Mouse (Mus musculus) midbrain, embryonic 10.5 days (tissue): Measurements from ENCODE around the gene Akna. TPM values are rescaled to one million over a fixed set of nuclear protein-coding genes. Genes with fewer than 3 reads are reported as not detected.

ENCODE experiments used
- DNase-seq: peaks from one replicate; pipeline ENCODE4 v3.0.0-alpha.2; 2017; ENCODE audit warnings: low spot score
- H3K27ac ChIP-seq: fragments of 300-500 bp; sonication (generic); replicated peaks from 2 replicates; pipeline ENCODE4 v1.5.1; 2016; ENCODE audit warnings: mild to moderate bottlenecking
- H3K27me3 ChIP-seq: fragments of 300-500 bp; sonication (generic); 2 replicates; pipeline ENCODE4 v1.6.1; 2016; ENCODE audit warnings: low read depth, mild to moderate bottlenecking; ENCODE audit not compliant: poor library complexity, severe bottlenecking
- H3K36me3 ChIP-seq: fragments of 300-500 bp; sonication (generic); 2 replicates; pipeline ENCODE4 v1.6.1; 2016; ENCODE audit warnings: mild to moderate bottlenecking, moderate library complexity
- H3K4me1 ChIP-seq: fragments of 300-500 bp; sonication (generic); 2 replicates; pipeline ENCODE4 v1.6.1; 2016
- H3K4me3 ChIP-seq: fragments of 300-500 bp; sonication (generic); 2 replicates; pipeline ENCODE4 v1.5.1; 2016; ENCODE audit warnings: mild to moderate bottlenecking, moderate library complexity
- H3K9me3 ChIP-seq: fragments of 300-500 bp; sonication (generic); replicated peaks from 2 replicates; pipeline ENCODE4 v1.6.1; 2016; ENCODE audit warnings: mild to moderate bottlenecking
- WGBS: fragments of 180-500 bp; shearing (Covaris S2); methylation state at CpG from one replicate; pipeline ENCODE4 v1.1.7; 2016; 5-methylcytosine and 5-hydroxymethylcytosine counted together
- polyA plus RNA-seq: library from polyadenylated mRNA; unstranded; fragments of >200 nt; fragmentation: Nextera tagmentation; extraction: Ambion mirVana; gene quantifications from 2 replicates; pipeline ENCODE4 v1.2.1, GENCODE M21; 2016

Akna gene
- polyA plus RNA-seq, 1 experiment from 2014 or later: 12.8 TPM

DNA sequence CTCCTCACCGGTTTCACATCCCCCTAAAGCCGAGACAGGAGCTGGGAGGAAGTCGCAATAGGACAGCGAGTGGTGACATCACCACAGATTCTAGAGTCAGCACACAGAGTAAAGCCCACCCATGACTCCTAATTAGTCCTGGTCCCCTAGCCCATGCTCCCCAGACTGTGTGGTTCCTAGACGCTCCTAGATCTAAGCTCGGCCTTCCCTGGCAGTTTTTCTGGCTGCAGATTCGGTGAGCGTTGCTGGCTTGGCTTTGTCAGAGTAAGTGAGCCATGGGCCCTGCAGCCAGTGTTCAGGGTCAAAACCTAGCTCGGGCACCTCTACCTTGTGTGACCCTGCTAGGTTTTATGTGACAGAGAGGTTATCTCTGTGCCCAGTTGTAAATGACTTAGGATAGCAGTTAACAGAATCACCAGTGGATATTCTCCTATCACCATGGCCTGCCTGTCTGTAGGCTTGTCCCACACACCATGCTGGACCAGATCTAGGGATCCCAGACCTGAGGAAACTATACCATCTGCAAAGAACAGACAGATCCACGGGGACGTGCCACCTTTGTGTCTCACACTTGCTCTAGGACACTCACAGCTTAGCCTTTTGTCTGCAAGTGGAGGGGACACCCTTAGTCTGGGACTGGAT, 13.1 kb downstream of the Akna start:
- Histone ChIP-seq H3K36me3 (peaks cover 64% of the 10 kb centered on the region), H3K4me3 (no peak overlapping the region), H3K27me3 (0 out of 2 replicates have a peak, but pooled peaks cover 18% of the 10 kb centered on the region), H3K9me3 (no peaks in the 10 kb centered on the region), H3K27ac (peak overlapping the region; percentile 90), H3K4me1 (peaks cover 55% of the 10 kb centered on the region)
- 53% methylated on average over 11 of the region's 11 CpGs for WGBS
- no peak for DNase-seq

DNA sequence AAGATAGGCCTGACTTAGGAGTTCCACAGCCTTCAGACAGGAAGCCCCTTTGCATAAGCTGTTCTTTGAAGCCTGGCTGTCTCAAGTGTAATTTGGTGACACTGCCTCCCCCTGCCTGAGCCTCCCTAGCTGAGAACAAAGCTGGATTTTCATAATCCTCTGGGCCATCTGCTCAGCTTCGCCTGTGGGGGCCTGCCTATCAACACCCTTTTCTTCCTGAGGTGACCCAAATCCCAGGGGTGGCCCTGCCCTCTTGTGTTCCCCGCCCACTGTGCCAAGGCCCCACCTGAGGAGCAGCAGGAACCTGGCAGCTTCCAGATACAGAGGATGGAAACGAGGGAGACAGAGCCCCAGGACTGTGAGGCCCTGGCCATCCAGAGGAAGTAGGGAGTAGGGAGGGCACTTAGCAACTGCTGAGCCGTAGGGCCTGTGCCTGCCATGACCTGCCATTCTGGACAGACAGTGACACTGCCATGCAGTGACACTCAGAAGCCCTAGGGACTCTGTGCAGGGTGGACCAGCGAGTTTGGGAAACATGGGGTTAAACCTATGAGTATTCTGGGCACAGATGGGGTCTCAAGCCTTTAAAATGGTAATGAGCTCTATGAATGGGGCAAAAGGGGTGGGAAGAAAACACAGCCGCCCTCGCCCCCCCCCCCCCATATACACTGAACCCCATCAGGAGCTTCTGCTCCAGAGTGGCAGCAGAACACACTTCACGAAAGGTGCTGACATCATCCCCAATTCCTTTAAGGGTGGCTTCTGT, 13.8 kb downstream of the Akna start:
- H3K27me3 ChIP-seq: 0 out of 2 replicates have a peak, but pooled peaks cover 18% of the 10 kb centered on the region
- H3K4me3 ChIP-seq: peak overlapping the region; percentile 28; the same call in 1 of the 2 replicates
- H3K27ac ChIP-seq: peak overlapping the region; percentile 90
- WGBS: 19% methylated on average over 8 of the region's 8 CpGs
- H3K4me1 ChIP-seq: peaks cover 55% of the 10 kb centered on the region
- peaks cover 59% of the 10 kb centered on the region for H3K36me3 ChIP-seq
- H3K9me3 ChIP-seq: no peaks in the 10 kb centered on the region
- peak; percentile 76 for DNase-seq

DNA sequence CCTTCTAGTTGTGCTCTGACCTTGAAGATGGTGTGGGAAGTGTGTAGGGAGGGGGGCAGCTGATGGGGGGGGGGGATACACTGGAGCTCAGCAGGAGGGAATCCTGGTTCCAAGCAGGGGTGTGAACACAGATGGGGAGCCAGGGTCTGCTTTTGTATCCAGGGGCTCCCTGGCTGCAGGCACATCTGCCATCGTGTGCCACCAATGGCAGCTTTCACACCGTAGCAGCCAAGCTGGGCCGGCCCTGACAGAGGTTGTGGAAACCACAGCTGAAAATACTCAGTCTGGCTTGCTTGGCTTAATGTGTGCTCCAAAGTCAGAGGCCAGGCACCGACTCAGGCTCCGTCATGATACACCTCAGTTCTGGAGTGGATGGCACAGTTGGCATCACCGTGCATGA, 15.1 kb downstream of the Akna start:
- Histone ChIP-seq H3K27ac (peak overlapping the region; percentile 90), H3K4me3 (no peak overlapping the region), H3K27me3 (0 out of 2 replicates have a peak, but pooled peaks cover 18% of the 10 kb centered on the region), H3K36me3 (peaks cover 59% of the 10 kb centered on the region), H3K9me3 (no peaks in the 10 kb centered on the region), H3K4me1 (peaks cover 55% of the 10 kb centered on the region)
- 84% methylated on average over 6 of the region's 6 CpGs for WGBS
- DNase-seq: no peak

DNA sequence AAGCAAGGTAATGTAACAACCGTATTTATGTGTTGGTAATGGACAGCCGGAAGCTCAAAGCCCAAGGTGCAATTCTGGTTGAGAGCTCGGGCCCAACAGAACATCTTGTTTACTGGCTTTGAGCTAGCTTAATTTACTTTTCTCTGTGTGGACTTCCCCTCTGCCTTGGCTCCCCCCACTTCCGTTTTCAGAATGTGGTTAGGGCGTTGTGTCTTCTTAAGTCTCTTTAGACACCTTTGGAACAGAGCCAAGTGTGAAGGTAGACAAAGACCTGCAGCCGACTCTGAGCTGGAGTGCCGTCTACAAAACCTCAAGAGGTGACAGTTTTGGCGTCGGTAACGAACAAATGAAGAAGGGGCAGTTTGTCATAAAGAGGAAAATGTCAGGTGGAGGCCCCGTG, 17.4 kb downstream of the Akna start:
- no peak overlapping the region for H3K27ac ChIP-seq
- no peaks in the 10 kb centered on the region for H3K9me3 ChIP-seq
- 0 out of 2 replicates have a peak, but pooled peaks cover 10% of the 10 kb centered on the region for H3K27me3 ChIP-seq
- peaks cover 41% of the 10 kb centered on the region for H3K4me1 ChIP-seq
- no peak overlapping the region for H3K4me3 ChIP-seq
- 92% methylated on average over 11 of the region's 11 CpGs for WGBS
- no peak for DNase-seq
- peaks cover 63% of the 10 kb centered on the region for H3K36me3 ChIP-seq

DNA sequence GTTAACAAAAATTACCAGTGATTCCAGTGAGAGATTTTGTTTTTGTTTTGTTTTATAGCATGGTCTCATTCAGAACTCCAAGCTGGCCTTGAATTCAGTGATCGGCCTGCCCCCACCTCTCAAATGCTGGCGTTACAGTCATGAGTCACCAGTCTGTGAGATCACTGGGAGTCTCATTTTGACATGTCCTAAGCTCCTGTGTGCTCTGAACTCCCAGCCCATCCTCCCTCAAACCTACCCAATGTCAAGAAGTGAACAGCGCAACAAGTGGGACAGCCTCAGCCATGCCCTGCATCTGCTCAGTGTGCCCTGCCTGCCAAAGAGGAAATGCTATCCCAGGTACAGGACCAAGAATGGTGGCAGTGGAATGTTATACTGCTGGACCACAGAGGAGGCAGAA, 17.9 kb downstream of the Akna start:
- 89% methylated on average over 3 of the region's 3 CpGs for WGBS
- no peak overlapping the region for H3K4me3 ChIP-seq
- H3K4me1 ChIP-seq: peaks cover 36% of the 10 kb centered on the region
- no peak overlapping the region for H3K27ac ChIP-seq
- no peaks in the 10 kb centered on the region for H3K9me3 ChIP-seq
- H3K36me3 ChIP-seq: peaks cover 68% of the 10 kb centered on the region
- no peak for DNase-seq
- H3K27me3 ChIP-seq: 0 out of 2 replicates have a peak, but pooled peaks cover 9% of the 10 kb centered on the region

DNA sequence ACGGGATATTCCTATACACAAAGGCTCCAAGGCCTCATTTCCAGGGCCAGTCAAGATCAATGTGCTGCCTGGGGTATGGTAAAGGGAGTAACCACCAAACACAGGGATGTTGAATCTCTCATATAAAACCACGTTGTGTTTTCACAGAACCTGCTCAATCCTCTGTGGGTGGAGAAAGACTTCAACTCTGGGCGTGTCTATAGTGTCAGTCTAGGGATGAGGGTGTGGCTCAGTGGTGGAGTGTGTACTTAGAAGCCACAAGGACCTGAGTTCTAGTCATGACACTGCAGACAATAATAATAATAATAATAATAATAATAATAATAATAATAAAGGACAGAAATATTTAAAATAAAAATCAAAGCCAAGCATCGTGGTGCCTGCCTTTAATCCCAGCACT, 18.9 kb downstream of the Akna start:
- H3K36me3 ChIP-seq: peaks cover 78% of the 10 kb centered on the region
- H3K27me3 ChIP-seq: 0 out of 2 replicates have a peak, but pooled peaks cover 9% of the 10 kb centered on the region
- H3K4me1 ChIP-seq: peaks cover 26% of the 10 kb centered on the region
- no peak overlapping the region for H3K4me3 ChIP-seq
- no peaks in the 10 kb centered on the region for H3K9me3 ChIP-seq
- DNase-seq: no peak
- no peak overlapping the region for H3K27ac ChIP-seq
- WGBS: 90% methylated on average over 4 of the region's 4 CpGs

DNA sequence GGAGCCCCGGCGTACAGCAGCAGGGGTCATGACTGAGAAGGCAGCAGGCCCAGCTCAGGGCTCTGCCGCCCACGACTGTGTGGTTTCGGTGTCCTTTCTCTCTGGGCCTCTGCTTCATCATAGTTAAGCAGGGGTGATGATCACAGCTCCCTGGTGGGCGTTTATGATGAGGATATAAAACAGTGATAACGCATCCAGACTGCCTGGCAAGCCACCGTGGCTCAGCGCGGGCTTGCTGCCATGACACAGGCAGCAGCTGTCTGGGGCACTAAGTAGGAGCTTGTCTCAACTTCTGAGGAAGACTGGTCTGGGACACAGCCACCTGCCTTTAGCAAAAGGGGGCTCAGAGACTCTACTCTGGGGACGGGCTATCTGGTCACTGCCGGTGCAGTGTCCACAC, 19.7 kb downstream of the Akna start:
- H3K36me3 ChIP-seq: peaks cover 86% of the 10 kb centered on the region
- WGBS: 95% methylated on average over 12 of the region's 12 CpGs
- H3K4me1 ChIP-seq: peaks cover 18% of the 10 kb centered on the region

DNA sequence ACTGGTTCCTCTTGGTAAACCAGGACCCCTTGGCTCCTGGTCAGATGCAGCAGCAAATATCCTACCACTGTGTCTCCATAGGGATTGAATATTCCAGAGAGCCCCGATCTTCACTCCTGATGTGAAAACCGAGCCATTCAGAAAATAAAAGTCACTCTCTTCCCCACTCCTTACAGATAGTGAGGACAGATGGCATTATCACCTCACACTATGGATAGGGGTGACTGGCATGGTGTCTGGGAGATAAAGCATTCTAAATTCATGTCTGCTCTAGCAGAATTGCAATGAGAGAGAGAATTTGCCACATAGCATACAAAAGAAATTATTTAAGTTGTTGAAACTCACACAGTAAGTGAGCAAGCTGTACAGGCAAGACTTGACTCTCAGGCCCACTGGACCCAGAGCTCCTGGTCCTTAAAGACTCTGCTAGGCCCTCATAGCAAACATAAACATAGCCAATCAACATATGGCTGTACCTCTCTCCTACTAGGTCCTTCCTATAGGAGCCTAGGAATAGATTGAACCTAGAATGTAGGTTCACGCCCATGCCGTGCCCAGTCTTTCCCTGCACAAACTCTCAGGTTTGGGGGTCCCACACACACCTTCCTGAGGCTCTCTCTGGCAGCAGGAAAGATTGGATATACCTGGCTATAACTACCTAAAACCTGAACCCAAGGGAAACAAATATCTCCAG, 20.3 kb downstream of the Akna start:
- 91% methylated on average over 4 of the region's 4 CpGs for WGBS
- H3K27ac ChIP-seq: no peak overlapping the region
- H3K9me3 ChIP-seq: no peaks in the 10 kb centered on the region
- peaks cover 12% of the 10 kb centered on the region for H3K4me1 ChIP-seq
- H3K4me3 ChIP-seq: no peak overlapping the region
- 0 out of 2 replicates have a peak, but pooled peaks cover 9% of the 10 kb centered on the region for H3K27me3 ChIP-seq
- H3K36me3 ChIP-seq: peaks cover 88% of the 10 kb centered on the region
- DNase-seq: no peak

More for the DNA sequence above, 19.7 kb downstream of the Akna start:
- Histone ChIP-seq H3K9me3 (no peaks in the 10 kb centered on the region), H3K27me3 (0 out of 2 replicates have a peak, but pooled peaks cover 9% of the 10 kb centered on the region), H3K27ac (no peak overlapping the region), H3K4me3 (no peak overlapping the region)
- no peak for DNase-seq

DNA sequence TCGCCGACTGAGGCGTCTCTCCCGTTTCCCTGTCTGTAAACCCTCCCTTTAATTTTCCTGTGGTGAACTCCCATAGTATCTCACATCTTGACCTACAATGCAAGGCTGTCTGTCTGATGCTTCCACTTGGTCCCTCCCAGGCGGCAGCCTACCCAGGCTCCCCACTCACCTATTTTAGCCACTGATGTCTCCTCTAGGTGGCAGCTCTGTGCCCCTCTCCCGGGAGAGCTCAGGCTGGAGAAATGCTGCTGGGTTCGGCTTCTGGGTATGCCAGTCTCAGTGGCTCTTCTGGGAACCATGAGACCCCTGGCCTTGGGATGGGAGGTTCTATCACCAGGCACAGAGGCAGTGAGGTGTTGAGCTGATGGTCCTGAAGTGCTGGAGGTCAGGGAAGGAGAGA, 25.7 kb downstream of the Akna start:
- Histone ChIP-seq H3K27me3 (no peaks in the 10 kb centered on the region), H3K4me1 (no peaks in the 10 kb centered on the region), H3K27ac (no peak overlapping the region), H3K9me3 (no peaks in the 10 kb centered on the region), H3K4me3 (no peak overlapping the region), H3K36me3 (peaks cover 100% of the 10 kb centered on the region)
- no peak for DNase-seq
- 63% methylated on average over 7 of the region's 7 CpGs for WGBS

DNA sequence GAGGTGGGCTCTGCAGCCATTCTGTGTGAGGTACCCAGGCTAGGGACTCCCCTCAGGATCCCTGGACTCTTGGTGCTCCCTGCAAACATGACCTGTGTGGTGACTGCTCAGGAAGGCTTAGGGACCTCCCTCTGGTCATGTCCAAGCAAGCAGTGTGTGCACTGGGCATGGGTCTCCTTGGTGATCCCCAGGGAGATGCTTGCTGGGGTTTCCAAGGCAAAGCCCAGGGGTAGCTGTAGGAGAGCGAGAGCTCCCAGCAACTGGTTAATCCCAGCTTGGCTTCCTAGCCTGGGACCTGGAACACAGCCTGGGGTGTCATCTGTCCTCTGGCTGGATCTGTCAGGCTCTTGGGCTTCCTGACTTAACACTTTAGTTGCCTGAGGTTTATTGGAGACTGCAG, 27.8 kb downstream of the Akna start:
- H3K36me3 ChIP-seq: peaks cover 95% of the 10 kb centered on the region
- no peak overlapping the region for H3K4me3 ChIP-seq
- 82% methylated on average over 1 of the region's 1 CpGs for WGBS
- peak overlapping the region; percentile 17; the same call in 1 of the 2 replicates for H3K27ac ChIP-seq
- H3K4me1 ChIP-seq: peaks cover 11% of the 10 kb centered on the region
- no peak for DNase-seq
- no peaks in the 10 kb centered on the region for H3K9me3 ChIP-seq
- H3K27me3 ChIP-seq: no peaks in the 10 kb centered on the region

DNA sequence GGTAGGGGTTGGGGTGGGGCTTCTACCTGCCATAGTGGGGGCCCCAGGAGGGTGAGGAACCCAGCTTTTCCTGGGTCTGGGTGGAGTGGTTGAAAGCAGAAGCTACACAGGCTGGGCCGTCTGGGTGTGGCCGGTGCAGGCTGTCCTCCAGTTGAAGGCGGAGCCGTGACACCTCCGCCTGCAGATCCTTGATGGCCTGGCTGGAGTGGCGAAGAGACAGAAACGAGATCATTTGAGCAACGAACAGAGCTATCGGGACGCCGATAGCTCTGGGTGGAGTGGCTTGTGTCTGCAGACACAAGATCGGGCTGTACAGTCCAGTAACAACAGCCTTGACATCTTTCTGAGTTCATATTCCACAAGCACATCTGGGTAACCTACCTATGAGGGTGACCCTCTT, 28.8 kb downstream of the Akna start:
- 88% methylated on average over 12 of the region's 12 CpGs for WGBS
- Histone ChIP-seq H3K27ac (no peak overlapping the region), H3K4me3 (no peak overlapping the region), H3K27me3 (no peaks in the 10 kb centered on the region), H3K36me3 (peaks cover 92% of the 10 kb centered on the region), H3K4me1 (peaks cover 15% of the 10 kb centered on the region), H3K9me3 (no peaks in the 10 kb centered on the region)
- DNase-seq: no peak

DNA sequence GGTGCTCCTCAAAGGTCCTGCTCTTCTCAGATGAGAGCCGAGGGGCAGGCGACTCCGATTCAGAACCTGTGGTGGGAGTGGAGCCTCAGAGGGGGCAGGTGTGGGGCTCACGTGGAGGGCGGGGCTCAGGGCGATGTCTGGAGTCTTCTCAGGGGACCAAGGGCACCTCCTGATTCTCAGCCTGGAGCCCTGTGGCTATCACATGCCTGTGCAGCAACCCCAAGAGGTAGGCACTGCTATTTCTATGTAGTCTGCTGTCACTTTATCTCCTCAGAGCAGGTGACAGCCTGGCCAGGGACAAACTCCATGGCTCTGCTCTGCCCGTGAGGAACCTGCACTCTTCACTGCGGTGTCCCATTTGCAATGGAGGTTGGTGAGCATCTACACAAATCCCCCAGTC, 29.8 kb downstream of the Akna start:
- no peak overlapping the region for H3K4me3 ChIP-seq
- H3K27me3 ChIP-seq: no peaks in the 10 kb centered on the region
- no peaks in the 10 kb centered on the region for H3K9me3 ChIP-seq
- 91% methylated on average over 8 of the region's 8 CpGs for WGBS
- H3K36me3 ChIP-seq: peaks cover 90% of the 10 kb centered on the region
- no peak overlapping the region for H3K27ac ChIP-seq
- peaks cover 15% of the 10 kb centered on the region for H3K4me1 ChIP-seq
- DNase-seq: no peak
